Mouse (Mus musculus) adrenal gland, postnatal 36 days (tissue): ENCODE measurements around the gene Gab1. TPM values are rescaled to one million over a fixed set of nuclear protein-coding genes. Genes with fewer than 3 reads are reported as not detected.

ENCODE experiments used
- DNase-seq, 2 experiments: peaks; one replicate each; pipeline ENCODE4 v3.0.0; 2021; ENCODE audit warnings: mixed read lengths in 1 of 2
- long read RNA-seq, 2 experiments: library from polyadenylated mRNA; stranded (forward); transcript quantifications; one replicate each; pipeline ENCODE4 v2.0.0; 2021; ENCODE audit warnings: borderline sequencing depth in 2 of 2
- total RNA-seq, 2 experiments: library from RNA; stranded (reverse); gene quantifications; 2 replicates each; pipeline ENCODE4 v1.2.3; 2021

Gene Gab1
- 10 to 100 TPM; 16.1 to 20.2 TPM for total RNA-seq
- long read RNA-seq, experiment 1, partial matches to known transcripts = 1 of 3 reads
- long read RNA-seq, experiment 1, other reads (novel, unspliced or antisense) = 2 of 3 reads
- long read RNA-seq, experiment 2, full-length matches to known transcripts = 2 of 2 reads
- long read RNA-seq, experiment 2, partial matches to known transcripts = 0 of 2 reads
- long read RNA-seq, experiment 2, other reads (novel, unspliced or antisense) = 0 of 2 reads

GRCm38 (mm10) chr8:80880196-80881106 lies at the start of gene Gab1:
Gene Gab1, minus strand, starts transcription at chr8:80880519.
- peak; percentile 92 to 94 for DNase-seq

GRCm38 (mm10) chr8:80928770-80929169 lies 48.5 kb upstream of the Gab1 start:
- no peak for DNase-seq

DNA sequence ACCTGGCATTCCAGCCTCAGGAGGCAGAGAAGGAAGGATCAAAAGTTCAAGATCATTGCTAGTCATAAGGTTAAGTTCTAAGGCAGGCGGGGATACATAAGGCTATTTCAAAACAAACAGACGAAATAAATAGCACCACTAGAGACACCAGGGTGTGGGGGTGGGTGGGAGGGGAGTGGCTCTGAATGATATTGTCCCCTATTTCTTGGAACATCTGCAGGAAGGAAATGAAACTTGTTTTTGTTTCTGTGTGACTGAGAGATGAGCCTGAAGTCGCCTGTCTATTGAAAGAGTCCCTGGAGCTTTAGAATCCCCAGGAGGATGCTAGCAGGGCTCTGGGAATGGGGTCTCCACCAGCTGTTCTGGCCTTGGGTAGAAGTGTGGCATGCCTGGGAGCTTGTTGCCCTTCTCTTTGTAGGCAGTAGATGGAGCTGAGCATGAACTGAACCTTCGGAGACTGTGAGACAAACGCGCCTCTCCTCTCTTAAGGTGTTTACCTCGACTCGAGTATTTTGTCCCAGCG lies 43.5 kb upstream of the Gab1 start:
- no peak for DNase-seq

DNA sequence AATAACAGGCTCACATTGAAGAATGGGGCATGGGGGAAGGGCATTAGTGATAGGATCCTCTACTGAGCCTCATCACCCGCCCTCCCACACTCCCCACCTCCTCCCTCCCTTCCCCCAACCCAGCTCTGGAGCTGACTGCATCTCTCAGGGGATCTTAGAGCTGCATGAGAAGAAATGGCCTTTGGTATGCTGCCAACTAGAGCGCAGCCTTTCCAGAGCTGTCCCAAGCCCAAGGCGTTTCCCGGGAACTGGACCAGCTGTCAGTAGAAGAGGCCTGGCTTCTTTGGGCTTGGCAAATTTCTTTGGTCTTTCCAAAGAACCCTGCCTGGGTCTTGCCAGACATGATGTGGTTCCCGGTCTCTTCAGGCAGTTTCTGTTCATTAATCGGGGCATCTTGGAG lies 42.3 kb upstream of the Gab1 start:
- DNase-seq = peak; percentile 62 to 80

- no peak for DNase-seq
Observed at GRCm38 (mm10) chr8:80919130-80919529, 38.8 kb upstream of the Gab1 start.

DNA sequence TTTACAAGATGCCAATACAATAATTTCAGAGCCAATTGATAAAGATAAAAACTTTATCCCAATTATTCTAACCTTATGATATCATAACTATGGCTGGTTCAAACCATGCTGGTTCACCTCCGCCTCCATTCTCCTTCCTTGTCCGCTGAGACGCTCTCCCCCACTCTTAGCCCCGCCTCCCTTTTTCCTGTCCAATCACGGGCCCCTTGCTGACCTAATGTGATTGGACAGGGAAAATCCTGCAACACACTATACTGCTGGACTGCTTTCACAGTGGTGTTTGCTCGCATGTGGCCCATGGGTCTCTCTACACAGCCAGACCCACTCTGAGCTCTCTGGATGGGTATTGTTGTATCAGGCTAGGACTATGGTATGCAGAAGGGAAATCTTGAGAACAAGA lies 38.2 kb upstream of the Gab1 start:
- DNase-seq = no peak

DNA sequence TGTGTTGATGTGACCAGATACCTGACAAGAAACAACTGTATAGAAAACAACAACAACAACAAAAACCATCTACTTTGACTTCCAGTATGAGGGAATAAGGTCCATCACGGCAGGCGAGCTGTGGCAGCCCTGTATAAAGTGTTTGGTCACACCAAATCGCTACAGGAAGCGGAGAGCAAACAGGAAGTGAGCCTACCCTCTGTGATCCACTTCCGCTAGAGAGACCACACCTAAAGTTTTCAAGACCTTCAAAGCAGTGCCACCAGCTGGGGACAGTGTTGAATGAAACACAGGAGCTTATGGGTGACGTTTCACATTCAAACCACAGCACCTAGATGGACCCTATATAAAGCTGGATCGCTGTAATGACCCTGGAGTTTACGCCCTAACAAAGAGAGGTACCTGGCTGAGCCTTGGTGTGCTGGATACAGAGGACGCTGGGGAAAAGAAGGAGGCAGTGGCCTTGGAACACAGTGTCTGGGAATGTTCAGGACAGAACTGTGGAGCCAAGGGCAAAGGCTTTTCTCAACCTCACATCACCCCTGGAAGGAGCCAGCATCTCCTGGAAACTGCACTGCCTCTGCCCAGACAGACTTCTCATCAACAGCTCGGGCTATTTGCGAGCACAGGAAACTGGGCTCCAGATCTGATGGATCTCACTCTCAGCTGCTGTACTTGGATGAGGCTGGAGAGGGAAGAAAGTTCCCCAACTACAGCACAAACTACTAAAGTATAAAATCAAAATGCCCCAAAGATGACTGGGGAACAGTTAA lies 36.3 kb upstream of the Gab1 start:
- DNase-seq = no peak

- peak; percentile 51 to 61 for DNase-seq
Observed at GRCm38 (mm10) chr8:80913016-80913748, 32.9 kb upstream of the Gab1 start.

DNA sequence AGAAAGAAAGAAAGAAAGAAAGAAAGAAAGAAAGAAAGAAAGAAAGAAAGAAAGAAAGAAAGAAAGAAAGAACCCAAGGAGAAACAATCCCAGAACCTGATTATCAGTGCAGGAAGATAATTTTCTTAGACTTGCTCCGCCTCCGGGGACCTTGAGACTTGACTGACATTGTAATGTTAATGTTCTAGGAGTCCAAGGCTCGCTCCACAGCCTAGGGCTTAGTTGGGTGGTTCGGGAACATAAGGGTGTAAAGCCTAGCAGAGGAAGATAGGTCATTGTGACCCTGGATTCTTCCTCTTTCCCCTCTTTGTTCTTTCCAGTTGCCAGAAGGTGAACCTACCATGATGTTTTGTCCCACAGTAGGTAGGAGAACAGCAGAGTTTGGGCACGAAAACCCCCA lies 31.1 kb upstream of the Gab1 start:
- DNase-seq = no peak

DNA sequence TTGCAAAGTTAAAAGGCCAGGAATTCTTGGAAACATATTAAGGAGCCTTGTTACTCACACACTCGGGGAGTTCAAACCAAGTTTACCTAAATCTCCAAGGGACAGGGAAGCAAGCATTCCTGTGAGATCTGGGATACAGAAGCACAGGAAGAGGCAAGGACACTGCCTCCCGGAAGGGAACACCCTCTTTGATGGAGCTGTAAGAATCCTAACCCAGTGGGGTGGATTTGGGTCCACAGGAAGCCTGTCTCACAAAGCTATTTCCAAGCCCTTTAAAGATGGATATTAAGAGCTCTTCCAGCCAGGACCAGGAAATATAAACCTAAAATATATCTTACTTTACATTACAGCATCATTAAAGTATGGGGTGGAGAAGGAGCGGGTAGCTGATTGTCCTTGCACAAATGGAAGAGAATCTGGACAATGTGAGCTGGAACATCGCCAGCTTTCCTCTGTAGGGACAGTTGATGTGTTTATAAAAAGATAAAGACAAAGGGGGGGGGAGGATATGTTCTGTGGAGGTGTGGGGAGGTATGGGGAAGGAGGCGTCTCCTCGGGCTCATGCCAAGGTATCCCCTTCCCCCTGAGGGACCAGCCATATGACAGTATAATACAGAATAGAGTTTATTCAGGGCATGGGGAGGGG lies 28.1 kb upstream of the Gab1 start:
- DNase-seq = peak in 1 of 2 experiments; percentile 20

- DNase-seq = no peak
Observed at GRCm38 (mm10) chr8:80902354-80902753, 22.0 kb upstream of the Gab1 start.

DNA sequence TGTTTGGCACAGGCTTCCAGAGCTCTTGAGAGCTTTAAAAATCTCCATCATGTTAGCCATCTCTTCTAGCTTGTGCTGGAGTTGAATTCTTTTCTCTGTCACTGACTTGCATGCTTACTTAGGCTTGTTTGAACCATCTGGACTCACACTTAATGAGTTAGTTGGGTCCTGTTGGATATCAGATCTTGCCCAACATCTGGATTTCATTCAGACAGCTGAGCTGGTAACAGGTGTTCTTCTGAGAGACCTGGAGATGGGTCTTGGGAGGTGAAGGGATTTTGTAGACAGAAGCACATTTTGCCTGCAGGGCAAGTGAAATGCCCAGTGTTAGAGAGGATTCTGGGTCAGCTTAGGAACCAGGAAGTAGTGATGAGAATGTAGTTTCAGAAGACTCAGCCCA lies 19.0 kb upstream of the Gab1 start:
- no peak for DNase-seq

DNA sequence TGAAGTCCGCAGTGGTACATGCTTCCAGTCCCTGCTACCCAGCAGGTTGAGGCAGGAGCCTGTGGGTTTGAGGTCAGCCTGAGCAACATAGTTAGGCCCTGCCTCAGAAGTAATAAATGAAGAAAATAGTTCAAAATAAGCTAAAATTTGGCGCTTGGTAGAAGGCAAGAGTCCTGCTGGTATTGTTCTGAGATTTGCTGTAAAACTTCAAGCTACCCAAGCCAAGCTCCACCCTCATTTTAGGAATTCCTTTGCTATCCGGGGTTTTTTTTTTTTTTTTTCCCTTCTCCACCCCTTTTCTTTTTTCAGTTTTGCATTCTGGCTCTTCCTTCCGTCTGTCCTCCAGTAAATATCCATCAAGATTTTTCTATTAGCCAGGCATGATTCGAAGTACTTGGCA lies 15.7 kb upstream of the Gab1 start:
- DNase-seq = no peak

- no peak for DNase-seq
Observed at GRCm38 (mm10) chr8:80895397-80895796, 15.1 kb upstream of the Gab1 start.

DNA sequence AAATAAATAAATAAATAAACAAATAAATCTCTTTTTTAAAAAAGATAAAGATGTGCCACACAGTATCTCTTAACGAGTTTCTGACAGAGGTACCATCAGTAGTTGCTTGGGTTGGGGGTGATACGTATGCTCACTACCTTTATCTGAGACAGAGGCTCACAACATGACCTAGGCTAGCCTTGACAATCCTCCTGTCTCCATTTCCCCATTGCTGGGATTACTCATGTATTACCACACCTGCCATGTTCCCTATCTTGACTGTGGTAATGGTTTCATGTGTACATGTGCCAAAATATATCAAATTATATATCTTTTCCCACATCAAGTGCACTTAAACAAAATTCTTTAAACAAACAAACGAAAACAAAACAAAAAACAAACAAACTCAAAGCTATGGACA lies 14.2 kb upstream of the Gab1 start:
- no peak for DNase-seq

DNA sequence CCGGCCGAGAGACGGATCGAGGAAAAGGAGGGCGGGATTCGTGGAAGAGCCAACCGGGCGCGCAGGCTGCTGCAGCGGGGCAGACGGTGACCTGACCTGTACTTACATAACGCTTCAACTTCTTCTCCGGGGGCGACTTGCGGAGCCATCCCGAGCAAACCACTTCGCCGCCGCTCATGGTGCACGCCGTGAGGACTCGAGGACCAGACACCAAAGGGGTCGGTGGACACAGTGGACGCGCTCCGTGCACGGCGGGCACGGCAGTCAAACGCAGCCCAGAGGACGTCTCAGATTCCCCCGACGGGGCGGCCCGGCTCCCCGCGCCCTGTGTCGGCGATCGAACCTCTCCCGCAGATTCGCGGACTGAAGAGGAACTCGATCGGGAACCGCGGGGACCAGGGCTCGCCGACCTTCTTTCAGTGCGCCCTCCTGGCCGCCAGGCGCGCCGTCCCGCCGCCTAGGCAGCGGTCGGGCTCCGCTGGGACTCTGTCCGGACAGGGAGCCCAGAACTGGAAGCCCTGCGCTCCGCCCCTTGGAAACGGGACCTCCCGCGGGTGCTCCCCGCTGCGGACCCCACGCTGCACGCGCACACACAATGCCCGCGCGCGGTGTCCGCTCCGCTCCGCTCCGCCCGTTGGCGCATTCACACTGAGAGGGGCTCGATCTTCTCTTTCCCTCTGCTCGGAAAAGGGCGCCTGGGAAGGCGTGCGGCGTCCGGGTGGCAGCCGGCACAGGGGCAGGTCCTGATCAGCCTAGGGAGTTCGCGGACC lies 708 bp downstream of the Gab1 start:
- DNase-seq = peak; percentile 84 to 88

- peak; percentile 79 to 86 for DNase-seq
Observed at GRCm38 (mm10) chr8:80878801-80879425, 1.4 kb downstream of the Gab1 start.

GRCm38 (mm10) chr8:80878146-80878545 lies 2.2 kb downstream of the Gab1 start:
- DNase-seq = no peak

DNA sequence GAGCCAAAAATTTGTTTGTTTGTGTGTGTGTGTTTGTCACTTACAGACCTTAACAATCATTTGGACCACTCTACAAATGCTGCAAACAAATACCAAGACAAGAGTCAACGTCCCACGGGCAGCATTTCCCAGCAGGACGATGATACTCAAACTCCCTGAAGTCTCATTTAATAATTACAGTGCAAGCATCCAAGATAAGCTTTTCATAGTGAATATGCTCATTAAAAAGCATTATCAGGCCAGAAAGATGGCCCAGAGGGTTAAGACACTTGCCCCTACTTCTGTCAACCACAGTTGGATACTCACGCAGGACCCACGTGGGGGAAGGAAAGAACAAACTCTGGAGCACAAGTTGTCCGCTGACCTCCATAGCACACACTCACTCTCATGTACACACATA lies 4.8 kb downstream of the Gab1 start:
- no peak for DNase-seq
